Mouse (Mus musculus) hindbrain, embryonic 11.5 days (tissue): ENCODE data around the gene H2al1b. TPM values are rescaled to one million over a fixed set of nuclear protein-coding genes. Genes with fewer than 3 reads are reported as not detected.
"Not testable (repeated sequence)": the region's sequence is repeated elsewhere in the genome, so short reads cannot be mapped to it uniquely, and the experiment has no call there.

Source experiments
- ATAC-seq: fragments of 200-750 bp; cut with Nextera tagmentation; 2 replicates; pipeline ENCODE4 v1.8.0; 2017; ENCODE audit warnings: mild to moderate bottlenecking, moderate TSS enrichment, moderate library complexity; ENCODE audit not compliant: low FRiP score
- DNase-seq: peaks from one replicate; pipeline ENCODE4 v3.0.0-alpha.2; 2015; ENCODE audit warnings: low spot score
- H3K27ac ChIP-seq: fragments of 300-500 bp; sonication (generic); 2 replicates; pipeline ENCODE4 v1.5.1; 2014; ENCODE audit warnings: mild to moderate bottlenecking, low read depth, low read length
- H3K27me3 ChIP-seq: fragments of 300-500 bp; sonication (generic); 2 replicates; pipeline ENCODE4 v1.6.1; 2014; ENCODE audit warnings: mild to moderate bottlenecking, low read length, moderate library complexity, mixed read lengths; ENCODE audit not compliant: control insufficient read depth, insufficient read depth
- H3K36me3 ChIP-seq: fragments of 300-500 bp; sonication (generic); 2 replicates; pipeline ENCODE4 v1.6.1; 2014; ENCODE audit warnings: mild to moderate bottlenecking, low read length, moderate library complexity, mixed read lengths; ENCODE audit not compliant: control insufficient read depth, insufficient read depth
- H3K4me1 ChIP-seq: fragments of 300-500 bp; sonication (generic); replicated peaks from 2 replicates; pipeline ENCODE4 v1.6.1; 2014; ENCODE audit warnings: low read length, mixed read lengths; ENCODE audit not compliant: control insufficient read depth, insufficient read depth
- H3K4me2 ChIP-seq: fragments of 300-500 bp; sonication (generic); replicated peaks from 2 replicates; pipeline ENCODE4 v1.6.1; 2014; ENCODE audit warnings: mild to moderate bottlenecking, low read depth, low read length
- H3K4me3 ChIP-seq: fragments of 300-500 bp; sonication (generic); 2 replicates; pipeline ENCODE4 v1.5.1; 2014; ENCODE audit warnings: low read depth, low read length
- H3K9ac ChIP-seq: fragments of 300-500 bp; sonication (generic); 2 replicates; pipeline ENCODE4 v1.6.1; 2014; ENCODE audit warnings: low read depth, low read length
- H3K9me3 ChIP-seq: fragments of 300-500 bp; sonication (generic); 2 replicates; pipeline ENCODE4 v1.6.1; 2016; ENCODE audit warnings: low read length; ENCODE audit not compliant: control insufficient read depth
- WGBS: fragments of 180-500 bp; shearing (Covaris S2); extraction: QIAGEN DNeasy Blood & Tissue Kit; methylation state at CpG from one replicate; pipeline ENCODE4 v1.1.7; 2014; 5-methylcytosine and 5-hydroxymethylcytosine counted together
- polyA plus RNA-seq: library from polyadenylated mRNA; unstranded; fragments of >200 nt; fragmentation: Nextera tagmentation; extraction: Ambion mirVana; gene quantifications from 2 replicates; pipeline ENCODE4 v1.2.1, GENCODE M21; 2014

Gene H2al1b
- polyA plus RNA-seq, 1 experiment from 2014 or later = not detected

DNA sequence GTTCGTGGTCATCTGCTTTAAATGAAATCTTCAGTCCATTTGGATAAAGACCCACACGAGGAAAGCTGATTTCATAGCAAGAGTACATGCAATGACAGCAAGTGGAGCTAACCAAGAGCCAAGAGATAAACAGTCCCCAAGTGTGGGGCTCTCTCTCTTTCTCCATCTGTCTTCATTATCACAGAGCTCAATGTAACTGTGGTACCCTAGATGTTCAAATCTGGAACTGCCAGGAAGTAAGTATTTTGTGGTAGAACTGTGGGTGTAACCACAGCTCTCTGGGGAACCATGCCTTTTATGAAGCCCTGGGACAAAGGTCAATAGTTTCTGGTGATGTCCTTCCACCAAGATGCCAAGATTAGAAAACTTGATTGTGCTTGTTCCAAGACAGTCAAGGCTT, 21.5 kb upstream of the H2al1b start:
- no peak overlapping the region for H3K27ac ChIP-seq
- no peaks in the 10 kb centered on the region for H3K4me1 ChIP-seq
- no peak for ATAC-seq
- H3K4me3 ChIP-seq = no peak overlapping the region
- H3K4me2 ChIP-seq = no peak overlapping the region
- no peaks in the 10 kb centered on the region for H3K27me3 ChIP-seq
- no peaks in the 10 kb centered on the region for H3K9me3 ChIP-seq
- no peaks in the 10 kb centered on the region for H3K36me3 ChIP-seq
- WGBS = 73% methylated on average over 2 of the region's 2 CpGs
- DNase-seq = no peak
- no peak overlapping the region for H3K9ac ChIP-seq

DNA sequence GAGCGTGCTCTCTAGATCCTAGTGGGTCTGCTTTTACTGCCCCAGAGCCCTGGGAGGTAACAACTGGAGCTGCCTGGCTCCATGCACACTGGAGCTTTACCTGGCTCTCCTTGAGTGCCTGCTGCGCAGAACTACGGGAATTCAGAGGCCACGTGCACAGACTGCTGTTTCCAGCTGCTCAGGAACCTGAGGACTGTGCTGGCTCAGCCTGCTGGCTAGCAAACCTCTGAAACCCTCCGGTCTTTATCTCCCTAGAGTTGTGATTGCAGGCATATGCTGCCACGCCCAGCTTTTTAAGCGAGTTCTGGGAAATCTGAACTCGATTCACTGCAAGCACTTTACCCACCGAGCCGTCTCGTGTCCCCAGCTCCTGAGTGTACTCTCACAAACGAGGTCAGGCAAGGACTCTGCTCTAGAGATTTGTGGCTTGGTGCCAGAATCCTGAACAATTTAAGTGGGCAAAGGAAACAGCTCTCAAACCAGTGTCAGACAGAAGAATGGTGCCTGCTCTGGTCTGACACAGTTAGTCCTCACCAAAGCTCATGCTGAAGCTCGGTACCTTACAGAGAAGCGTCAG, 13.8 kb upstream of the H2al1b start:
- WGBS = 85% methylated on average over 14 of the region's 14 CpGs
- H3K4me2 ChIP-seq = no peak overlapping the region
- DNase-seq (no peak), ATAC-seq (no peak)
- no peaks in the 10 kb centered on the region for H3K9me3 ChIP-seq
- H3K4me3 ChIP-seq = no peak overlapping the region
- H3K27me3 ChIP-seq = no peaks in the 10 kb centered on the region; the same call in 1 of the 2 replicates
- H3K4me1 ChIP-seq = no peaks in the 10 kb centered on the region
- no peak overlapping the region for H3K9ac ChIP-seq
- H3K27ac ChIP-seq = no peak overlapping the region
- no peaks in the 10 kb centered on the region for H3K36me3 ChIP-seq

DNA sequence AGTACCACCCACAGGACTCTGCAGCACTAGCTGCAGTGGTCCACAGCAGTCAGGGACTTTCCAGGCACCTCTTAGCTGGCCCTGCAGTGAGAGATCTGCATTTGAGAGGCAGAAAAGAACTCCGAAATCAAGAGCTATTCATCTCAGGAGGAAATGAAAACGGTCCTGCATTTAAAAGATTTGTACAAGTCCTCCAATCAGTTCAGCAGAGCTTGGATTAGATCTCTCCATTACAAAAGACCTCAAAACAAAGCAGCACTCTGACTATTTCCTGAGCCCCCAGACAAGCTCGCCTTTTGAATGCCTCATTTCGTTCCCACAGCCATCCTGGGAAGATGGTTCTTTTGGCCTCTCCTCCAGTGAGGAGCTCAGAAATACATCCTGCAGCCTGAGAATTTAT, 13.0 kb upstream of the H2al1b start:
- H3K27me3 ChIP-seq = no peaks in the 10 kb centered on the region; the same call in 1 of the 2 replicates

DNA sequence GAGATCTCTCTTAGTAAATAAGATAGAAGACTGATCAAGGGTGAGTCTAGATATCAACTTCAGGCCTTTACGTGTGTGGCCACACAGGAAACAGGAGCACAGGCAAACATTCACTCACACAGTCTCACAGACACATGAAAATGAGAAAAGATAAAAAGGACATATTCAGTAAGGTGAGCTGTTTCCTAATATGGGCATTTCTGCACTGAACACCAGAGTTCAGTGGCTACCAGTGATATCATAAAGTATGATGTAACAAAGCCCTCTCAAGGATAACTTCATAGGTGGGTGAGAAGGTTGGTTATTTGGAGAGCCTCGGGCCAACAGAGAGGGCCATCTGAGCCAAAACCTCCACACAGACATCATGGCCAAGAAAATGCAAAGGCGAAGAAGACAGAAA, 3.3 kb upstream of the H2al1b start, which contains the start of gene H2al1a:
H2al1a (plus strand) TSS at position 301 of the 400 bp plus-strand sequence.
- not testable (repeated sequence) for H3K4me1 ChIP-seq, H3K4me2 ChIP-seq, DNase-seq, H3K4me3 ChIP-seq, H3K9me3 ChIP-seq, ATAC-seq, H3K9ac ChIP-seq, H3K27me3 ChIP-seq, H3K27ac ChIP-seq, H3K36me3 ChIP-seq
- no CpG with 5 or more reads among the region's 3 CpGs for WGBS

More for the DNA sequence above, 13.0 kb upstream of the H2al1b start:
- 59% methylated on average over 4 of the region's 4 CpGs for WGBS
- H3K9ac ChIP-seq = no peak overlapping the region
- H3K9me3 ChIP-seq = no peaks in the 10 kb centered on the region
- ATAC-seq (no peak), DNase-seq (no peak)
- H3K27ac ChIP-seq = no peak overlapping the region
- H3K4me2 ChIP-seq = no peak overlapping the region
- H3K36me3 ChIP-seq = no peaks in the 10 kb centered on the region
- no peaks in the 10 kb centered on the region for H3K4me1 ChIP-seq
- H3K4me3 ChIP-seq = no peak overlapping the region

DNA sequence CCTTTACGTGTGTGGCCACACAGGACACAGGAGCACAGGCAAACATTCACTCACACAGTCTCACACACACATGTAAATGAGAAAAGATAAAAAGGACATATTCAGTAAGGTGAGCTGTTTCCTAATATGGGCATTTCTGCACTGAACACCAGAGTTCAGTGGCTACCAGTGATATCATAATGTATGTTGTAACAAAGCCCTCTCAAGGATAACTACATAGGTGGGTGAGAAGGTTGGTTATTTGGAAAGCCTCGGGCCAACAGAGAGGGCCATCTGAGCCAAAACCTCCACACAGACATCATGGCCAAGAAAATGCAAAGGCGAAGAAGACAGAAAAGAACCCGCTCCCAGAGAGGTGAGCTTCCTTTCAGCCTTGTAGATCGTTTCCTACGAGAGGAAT, 3.1 kb downstream of the H2al1b start, which contains the start of gene H2al1c:
H2al1c (plus strand) TSS at position 301 of the 400 bp plus-strand sequence.
- not testable (repeated sequence) for H3K4me1 ChIP-seq, H3K9me3 ChIP-seq, DNase-seq, H3K27me3 ChIP-seq, H3K27ac ChIP-seq, ATAC-seq, H3K36me3 ChIP-seq, H3K4me2 ChIP-seq, H3K9ac ChIP-seq, H3K4me3 ChIP-seq
- 100% methylated on average over 1 of the region's 6 CpGs for WGBS

DNA sequence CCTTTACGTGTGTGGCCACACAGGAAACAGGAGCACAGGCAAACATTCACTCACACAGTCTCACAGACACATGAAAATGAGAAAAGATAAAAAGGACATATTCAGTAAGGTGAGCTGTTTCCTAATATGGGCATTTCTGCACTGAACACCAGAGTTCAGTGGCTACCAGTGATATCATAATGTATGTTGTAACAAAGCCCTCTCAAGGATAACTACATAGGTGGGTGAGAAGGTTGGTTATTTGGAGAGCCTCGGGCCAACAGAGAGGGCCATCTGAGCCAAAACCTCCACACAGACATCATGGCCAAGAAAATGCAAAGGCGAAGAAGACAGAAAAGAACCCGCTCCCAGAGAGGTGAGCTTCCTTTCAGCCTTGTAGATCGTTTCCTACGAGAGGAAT, 6.3 kb downstream of the H2al1b start, which contains the start of gene H2al1d:
H2al1d (plus strand) TSS at position 301 of the 400 bp plus-strand sequence.
- DNase-seq, H3K4me2 ChIP-seq, H3K27me3 ChIP-seq, H3K36me3 ChIP-seq, H3K4me1 ChIP-seq, H3K4me3 ChIP-seq, H3K9ac ChIP-seq, ATAC-seq, H3K27ac ChIP-seq, H3K9me3 ChIP-seq: not testable (repeated sequence)
- no CpG with 5 or more reads among the region's 6 CpGs for WGBS

DNA sequence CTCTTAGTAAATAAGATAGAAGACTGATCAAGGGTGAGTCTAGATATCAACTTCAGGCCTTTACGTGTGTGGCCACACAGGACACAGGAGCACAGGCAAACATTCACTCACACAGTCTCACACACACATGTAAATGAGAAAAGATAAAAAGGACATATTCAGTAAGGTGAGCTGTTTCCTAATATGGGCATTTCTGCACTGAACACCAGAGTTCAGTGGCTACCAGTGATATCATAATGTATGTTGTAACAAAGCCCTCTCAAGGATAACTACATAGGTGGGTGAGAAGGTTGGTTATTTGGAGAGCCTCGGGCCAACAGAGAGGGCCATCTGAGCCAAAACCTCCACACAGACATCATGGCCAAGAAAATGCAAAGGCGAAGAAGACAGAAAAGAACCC, 9.4 kb downstream of the H2al1b start, which contains the start of gene H2al1e:
H2al1e (plus strand) TSS at position 301 of the 400 bp plus-strand sequence.
- not testable (repeated sequence) for H3K4me3 ChIP-seq, H3K27ac ChIP-seq, H3K27me3 ChIP-seq, H3K4me2 ChIP-seq, H3K36me3 ChIP-seq, H3K4me1 ChIP-seq, H3K9me3 ChIP-seq, ATAC-seq, DNase-seq, H3K9ac ChIP-seq
- no CpG with 5 or more reads among the region's 3 CpGs for WGBS

DNA sequence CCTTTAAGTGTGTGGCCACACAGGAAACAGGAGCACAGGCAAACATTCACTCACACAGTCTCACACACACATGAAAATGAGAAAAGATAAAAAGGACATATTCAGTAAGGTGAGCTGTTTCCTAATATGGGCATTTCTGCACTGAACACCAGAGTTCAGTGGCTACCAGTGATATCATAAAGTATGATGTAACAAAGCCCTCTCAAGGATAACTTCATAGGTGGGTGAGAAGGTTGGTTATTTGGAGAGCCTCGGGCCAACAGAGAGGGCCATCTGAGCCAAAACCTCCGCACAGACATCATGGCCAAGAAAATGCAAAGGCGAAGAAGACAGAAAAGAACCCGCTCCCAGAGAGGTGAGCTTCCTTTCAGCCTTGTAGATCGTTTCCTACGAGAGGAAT, 12.6 kb downstream of the H2al1b start, which contains the start of gene H2al1f:
H2al1f (plus strand) TSS at position 301 of the 400 bp plus-strand sequence.
- H3K36me3 ChIP-seq, H3K4me2 ChIP-seq, H3K4me1 ChIP-seq, ATAC-seq, H3K27ac ChIP-seq, H3K4me3 ChIP-seq, H3K9ac ChIP-seq, H3K27me3 ChIP-seq, DNase-seq, H3K9me3 ChIP-seq: not testable (repeated sequence)
- WGBS = no CpG with 5 or more reads among the region's 6 CpGs

DNA sequence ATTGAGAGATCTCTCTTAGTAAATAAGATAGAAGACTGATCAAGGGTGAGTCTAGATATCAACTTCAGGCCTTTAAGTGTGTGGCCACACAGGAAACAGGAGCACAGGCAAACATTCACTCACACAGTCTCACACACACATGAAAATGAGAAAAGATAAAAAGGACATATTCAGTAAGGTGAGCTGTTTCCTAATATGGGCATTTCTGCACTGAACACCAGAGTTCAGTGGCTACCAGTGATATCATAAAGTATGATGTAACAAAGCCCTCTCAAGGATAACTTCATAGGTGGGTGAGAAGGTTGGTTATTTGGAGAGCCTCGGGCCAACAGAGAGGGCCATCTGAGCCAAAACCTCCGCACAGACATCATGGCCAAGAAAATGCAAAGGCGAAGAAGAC, 15.7 kb downstream of the H2al1b start, which contains the start of gene H2al1g:
H2al1g (plus strand) TSS at position 301 of the 400 bp plus-strand sequence.
- not testable (repeated sequence) for H3K4me2 ChIP-seq, H3K27me3 ChIP-seq, H3K4me3 ChIP-seq, H3K4me1 ChIP-seq, H3K27ac ChIP-seq, H3K9me3 ChIP-seq, H3K36me3 ChIP-seq, H3K9ac ChIP-seq, ATAC-seq, DNase-seq
- no CpG with 5 or more reads among the region's 3 CpGs for WGBS
